Mouse (Mus musculus) adrenal gland, adult 18-20 months (tissue): ENCODE results near the gene Rtl1. TPM values are rescaled to one million over a fixed set of nuclear protein-coding genes. Genes with fewer than 3 reads are reported as not detected.

ENCODE experiments used
- DNase-seq, 2 experiments: peaks; one replicate each; pipeline ENCODE4 v3.0.0; 2021 to 2022; ENCODE audit warnings: low spot score in 2 of 2
- total RNA-seq, 2 experiments: library from RNA; stranded (reverse); gene quantifications; 1 replicate in 1 of 2; 2 replicates in 1 of 2; pipeline ENCODE4 v1.2.3; 2021

Gene Rtl1
- total RNA-seq, 2 experiments from 2014 or later = 4.0 to 5.7 TPM

- DNase-seq = no peak
These were observed 17.9 kb downstream of the Rtl1 start for GRCm38 (mm10) chr12:109582185-109582584.

GRCm38 (mm10) chr12:109572259-109572658 is 27.9 kb downstream of the Rtl1 start:
- no peak for DNase-seq

GRCm38 (mm10) chr12:109560111-109560695 is 39.9 kb downstream of the Rtl1 start:
- no peak for DNase-seq

GRCm38 (mm10) chr12:109558891-109559487 is 41.1 kb downstream of the Rtl1 start:
- DNase-seq = no peak

GRCm38 (mm10) chr12:109558226-109558824 is 41.8 kb downstream of the Rtl1 start:
- no peak for DNase-seq

GRCm38 (mm10) chr12:109555837-109556409 is 44.2 kb downstream of the Rtl1 start:
- DNase-seq = no peak

GRCm38 (mm10) chr12:109553568-109553967 is 46.6 kb downstream of the Rtl1 start:
- DNase-seq = no peak

- DNase-seq = no peak
These were observed 47.2 kb downstream of the Rtl1 start for GRCm38 (mm10) chr12:109552754-109553525.

GRCm38 (mm10) chr12:109551771-109552170 is 48.4 kb downstream of the Rtl1 start:
- no peak for DNase-seq

GRCm38 (mm10) chr12:109547085-109547484 is 53.0 kb downstream of the Rtl1 start:
- DNase-seq = no peak

- DNase-seq = no peak
These were observed 54.0 kb downstream of the Rtl1 start for GRCm38 (mm10) chr12:109545875-109546732.

- DNase-seq = no peak
These were observed 56.7 kb downstream of the Rtl1 start for GRCm38 (mm10) chr12:109543281-109543923.

GRCm38 (mm10) chr12:109542635-109543249 is 57.4 kb downstream of the Rtl1 start:
- DNase-seq = peak; percentile 49 to 58

GRCm38 (mm10) chr12:109542011-109542410 is 58.1 kb downstream of the Rtl1 start:
- DNase-seq = peak; percentile 43 to 45

GRCm38 (mm10) chr12:109541540-109541899 is 58.6 kb downstream of the Rtl1 start:
- no peak for DNase-seq

- DNase-seq = peak; percentile 51 to 60
These were observed 59.2 kb downstream of the Rtl1 start for GRCm38 (mm10) chr12:109540739-109541539.

- no peak for DNase-seq
These were observed 60.2 kb downstream of the Rtl1 start for GRCm38 (mm10) chr12:109539950-109540349.
